Mouse (Mus musculus) bone marrow, adult 2 months (tissue): ENCODE results near the gene Klk1b5.

ENCODE experiments used
- CTCF ChIP-seq: fragments of 200-500 bp; IDR thresholded peaks from 2 replicates; pipeline ENCODE4 v1.5.1; 2011; ENCODE audit warnings: low read length, control low read depth; ENCODE audit not compliant: control insufficient read depth, insufficient read depth
- POLR2A ChIP-seq: fragments of 200-500 bp; IDR thresholded peaks from 2 replicates; pipeline ENCODE4 v1.6.1; 2011; ENCODE audit warnings: low read depth, mild to moderate bottlenecking, control low read depth, low read length, borderline replicate concordance; ENCODE audit not compliant: control insufficient read depth

- TF ChIP-seq POLR2A = no peak
- peak; percentile 90 for TF ChIP-seq CTCF
Observed at GRCm38 (mm10) chr7:44262791-44263643, 47.3 kb downstream of the Klk1b5 start.
